Mouse (Mus musculus): Measurements from ENCODE around the gene Cdhr5.

- TF ChIP-seq MAFK (IDR thresholded peaks at IDR 0.05; ENCODE audit: insufficient read depth, low read depth, low read length) = no peak
- no peak for TF ChIP-seq CHD2 (IDR thresholded peaks at IDR 0.05; ENCODE audit: low read depth, low read length)
Observed at GRCm38 (mm10) chr7:141301386-141301785, 24.8 kb upstream of the Cdhr5 start.
